24 mouse cellular contexts compared by ENCODE assay signal in the genomic region with DNA sequence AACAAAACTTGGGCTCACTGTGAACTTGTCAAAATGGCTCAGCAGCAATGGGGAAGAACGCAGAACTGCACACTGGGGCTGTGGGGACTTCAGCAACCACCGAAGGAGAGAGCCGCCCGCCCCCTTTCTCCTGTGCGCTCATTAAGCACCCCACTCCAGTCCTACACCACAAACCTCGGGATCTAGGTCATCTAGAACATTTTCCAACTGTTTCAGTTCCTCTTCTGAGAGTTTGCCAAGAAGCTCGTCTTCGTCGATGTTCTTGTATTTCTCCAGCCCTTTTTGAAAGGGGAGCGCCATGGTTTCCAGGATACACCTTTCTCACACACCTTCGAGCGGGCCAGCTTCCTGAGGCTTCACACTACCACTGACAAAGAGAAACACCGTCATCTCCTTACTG. TPM values are rescaled to one million over a fixed set of nuclear protein-coding genes. Genes with fewer than 3 reads are reported as not detected.
DNase-seq lines count a peak whose midpoint lies in the region; ATAC-seq and TF ChIP-seq lines count a peak whose summit lies in the region.
"Had no signal": no experiment of that assay in that cellular context is flagged by ENCODE, and none has a peak within 500 bp of the region (broad histone marks: within the 10 kb centered on the region; RNA-seq: fewer than 3 reads in every experiment).

No protein-coding gene starts in this region.

- no peaks in the 10 kb centered on the region for H3K9me3 ChIP-seq in hindbrain, postnatal 0 days (ENCODE audit: low read length)
- H3K9me3 ChIP-seq in hindbrain, embryonic 10.5 days: no peaks in the 10 kb centered on the region
- H3K9me3 ChIP-seq: forebrain, embryonic 13.5 days; heart, embryonic 13.5 days; hindbrain, embryonic 13.5 days; midbrain, embryonic 13.5 days had no signal

- H3K9ac ChIP-seq in hindbrain, postnatal 0 days (replicated peaks; ENCODE audit: low read length): no peak overlapping the region
- H3K9ac ChIP-seq: forebrain, embryonic 13.5 days; heart, embryonic 13.5 days; hindbrain, embryonic 13.5 days; liver, embryonic 14.5 days; lung, embryonic 14.5 days; midbrain, embryonic 13.5 days had no signal

- H3K4me2 ChIP-seq in hindbrain, postnatal 0 days (ENCODE audit: low read depth, low read length): no peak overlapping the region
- H3K4me2 ChIP-seq: forebrain, embryonic 13.5 days; heart, embryonic 13.5 days; hindbrain, embryonic 13.5 days; lung, embryonic 14.5 days; midbrain, embryonic 13.5 days had no signal

- peaks cover 19% of the 10 kb centered on the region for H3K4me1 ChIP-seq in hindbrain, postnatal 0 days (ENCODE audit: insufficient read depth, low read length)
- H3K4me1 ChIP-seq in hindbrain, embryonic 10.5 days (replicated peaks): peaks cover 9% of the 10 kb centered on the region; the same call in 1 of the 2 replicates

- no peaks in the 10 kb centered on the region for H3K27me3 ChIP-seq in hindbrain, postnatal 0 days (ENCODE audit: insufficient read depth, low read length)
- H3K27me3 ChIP-seq in hindbrain, embryonic 10.5 days (ENCODE audit: insufficient read depth, poor library complexity, severe bottlenecking): no peaks in the 10 kb centered on the region
- H3K27me3 ChIP-seq: forebrain, embryonic 13.5 days; heart, embryonic 13.5 days; hindbrain, embryonic 13.5 days; midbrain, embryonic 13.5 days had no signal

- no peak for TF ChIP-seq CTCF in hindbrain, postnatal 0 days (IDR thresholded peaks at IDR 0.05; ENCODE audit: low read depth)

- H3K27ac ChIP-seq in hindbrain, postnatal 0 days: peak overlapping the region; percentile 26; the same call in 1 of the 2 replicates
- H3K27ac ChIP-seq in hindbrain, embryonic 10.5 days: no peak overlapping the region
- H3K27ac ChIP-seq: forebrain, embryonic 13.5 days; heart, adult 2 months; heart, embryonic 13.5 days; hindbrain, embryonic 13.5 days; liver, embryonic 14.5 days; midbrain, embryonic 13.5 days had no signal

- no peak for ATAC-seq in hindbrain, postnatal 0 days
- no peak for ATAC-seq in activated CD4-positive, CD25-positive, alpha-beta regulatory T cell, adult 4 months
- ATAC-seq: forebrain, embryonic 13.5 days; inflammation-experienced regulatory T-cells, adult 6 months; midbrain, embryonic 13.5 days had no signal

- H3K4me3 ChIP-seq in hindbrain, postnatal 0 days (ENCODE audit: low read length): no peak overlapping the region
- no peak overlapping the region for H3K4me3 ChIP-seq in hindbrain, embryonic 10.5 days
- H3K4me3 ChIP-seq: forebrain, embryonic 13.5 days; heart, adult 2 months; heart, embryonic 13.5 days; hindbrain, embryonic 13.5 days; megakaryocyte, embryonic 14.5 days; midbrain, embryonic 13.5 days had no signal

- 83% methylated on average over 13 of the region's 13 CpGs for WGBS in hindbrain, postnatal 0 days
- WGBS in hindbrain, embryonic 10.5 days: 92% methylated on average over 13 of the region's 13 CpGs

- DNase-seq in cerebellum, adult 11 months: peak; percentile 26
- no peak for DNase-seq in cerebellum, postnatal 4 days (ENCODE audit: low spot score in 2 of 2)
- DNase-seq in hindbrain, postnatal 0 days (ENCODE audit: low spot score): no peak
- no peak for DNase-seq in hindbrain, embryonic 10.5 days (ENCODE audit: low spot score)
- DNase-seq in Muller cell, postnatal 12 days (ENCODE audit: inconsistent ontology term): peak; percentile 73
- DNase-seq in cerebellum, postnatal 25 days: peak; percentile 21 to 28
- DNase-seq in thymus, adult 18-20 months: no peak
- DNase-seq: adrenal gland, postnatal 14 days; gastrocnemius, postnatal 14 days; heart, adult 2 months; heart, postnatal 14 days; kidney, adult 8-10 months; kidney, postnatal 25 days; lung, embryonic 14.5 days; thymus, adult 2 months; thymus, postnatal 4 days had no signal

- H3K36me3 ChIP-seq in hindbrain, postnatal 0 days (ENCODE audit: insufficient read depth, low read length): peaks cover 32% of the 10 kb centered on the region
- peaks cover 39% of the 10 kb centered on the region for H3K36me3 ChIP-seq in hindbrain, embryonic 10.5 days
- H3K36me3 ChIP-seq: heart, embryonic 13.5 days had no signal

RNA-seq across cellular contexts. Expression of gene Tmod2, which starts 14.1 kb away (rescaled TPM):
- 125 and 126 TPM in 2 replicates for total RNA-seq in hindbrain, postnatal 0 days (2014; rRNA removed)
- polyA plus RNA-seq in hindbrain, postnatal 0 days (2015; fragmentation: Nextera tagmentation; extraction: Ambion mirVana): 361 and 363 TPM in 2 replicates
- polyA plus RNA-seq in hindbrain, embryonic 10.5 days (2016; fragmentation: Nextera tagmentation; extraction: Ambion mirVana): 36.5 and 48.4 TPM in 2 replicates
- polyA plus RNA-seq in activated CD4-positive, CD25-positive, alpha-beta regulatory T cell, adult 4 months (2017; shearing (Covaris generic)): not detected

RNA-seq across cellular contexts. Expression of gene Lysmd2, which starts 28.5 kb away (rescaled TPM):
- total RNA-seq in hindbrain, postnatal 0 days (2014; rRNA removed): 33.9 and 39.7 TPM in 2 replicates
- 37.3 and 42.1 TPM in 2 replicates for polyA plus RNA-seq in hindbrain, postnatal 0 days (2015; fragmentation: Nextera tagmentation; extraction: Ambion mirVana)
- polyA plus RNA-seq in hindbrain, embryonic 10.5 days (2016; fragmentation: Nextera tagmentation; extraction: Ambion mirVana): 10.3 and 13.2 TPM in 2 replicates
- 1 to 10 TPM; 3.8 to 5.4 TPM for polyA plus RNA-seq in activated CD4-positive, CD25-positive, alpha-beta regulatory T cell, adult 4 months (2017; shearing (Covaris generic))

RNA-seq across cellular contexts. Expression of gene Tmod3, which starts 37.6 kb away (rescaled TPM):
- total RNA-seq in hindbrain, postnatal 0 days (2014; rRNA removed): 33.5 and 36.6 TPM in 2 replicates
- polyA plus RNA-seq in hindbrain, postnatal 0 days (2015; fragmentation: Nextera tagmentation; extraction: Ambion mirVana): 70.7 and 76.5 TPM in 2 replicates
- polyA plus RNA-seq in hindbrain, embryonic 10.5 days (2016; fragmentation: Nextera tagmentation; extraction: Ambion mirVana): 83.8 and 101 TPM in 2 replicates
- 100 to 1,000 TPM; 159 to 175 TPM for polyA plus RNA-seq in activated CD4-positive, CD25-positive, alpha-beta regulatory T cell, adult 4 months (2017; shearing (Covaris generic))

Comparison
In these comparisons a context has a peak if more than half of its experiments do, and no peak if none do; other contexts are left out.
1. DNase-seq: peak in cerebellum, adult 11 months (single experiment), Muller cell, postnatal 12 days (single experiment) and cerebellum, postnatal 25 days (2 of 2); none in cerebellum, postnatal 4 days (0 of 2), hindbrain, postnatal 0 days (single experiment), hindbrain, embryonic 10.5 days (single experiment) and thymus, adult 18-20 months (0 of 2).
2. RNA of gene Tmod2, which starts 14.1 kb away (polyA plus RNA-seq): 361 to 363 TPM in hindbrain, postnatal 0 days and 36.5 to 48.4 TPM in hindbrain, embryonic 10.5 days; not detected in activated CD4-positive, CD25-positive, alpha-beta regulatory T cell, adult 4 months; every median in the first group is over 10 times any median in the second.